Mouse (Mus musculus): ENCODE data around the gene Car12.

GRCm38 (mm10) chr9:66794629-66795463, 81.4 kb downstream of the Car12 start:
- no peak for TF ChIP-seq CTCF (IDR thresholded peaks at IDR 0.05; ENCODE audit: extremely low read depth, insufficient read depth, insufficient read length, insufficient replicate concordance)
- no peak for TF ChIP-seq POLR2A (IDR thresholded peaks at IDR 0.05; ENCODE audit: low read depth, low read length)
